ENCODE assay signal across 8 mouse cellular contexts in genomic region chrX:169986519-169987367, GRCm38 (mm10). TPM values are rescaled to one million over a fixed set of nuclear protein-coding genes. Genes with fewer than 3 reads are reported as not detected.
A peak's percentile ranks its signal among the peaks of the same experiment; 100 is the strongest.
DNase-seq lines count a peak whose midpoint lies in the region; ATAC-seq lines count a peak whose summit lies in the region.

No protein-coding gene starts in this region.

- DNase-seq in adrenal gland, adult (ENCODE audit: inconsistent age in 2 of 2, low spot score in 1 of 2), result peak; percentile 92 to 97
- DNase-seq in embryo, embryonic 10.5 days (ENCODE audit: low spot score), result peak; percentile 72
- DNase-seq in gastrocnemius, postnatal 10 days, result peak; percentile 78
- DNase-seq in induced T-regulatory cell, adult 2 months (ENCODE audit: low read depth), result peak; percentile 94
- DNase-seq in left cerebral cortex, adult 8-10 months (ENCODE audit: low spot score in 2 of 2), result peak; percentile 91 to 95
- DNase-seq in right cerebral cortex, adult 18-20 months, result peak; percentile 92
- peak; percentile 85 for DNase-seq in urinary bladder, postnatal 10 days (ENCODE audit: low spot score)

- ATAC-seq in megakaryocyte, adult 5-6 weeks (ENCODE audit: poor library complexity, severe bottlenecking), result peak; percentile 65

RNA-seq across cellular contexts. Expression of gene Gm21887, which starts 22.7 kb away (rescaled TPM):
- total RNA-seq in gastrocnemius, postnatal 10 days (2021), result 10 to 100 TPM; 47.0 to 72.9 TPM
- total RNA-seq in left cerebral cortex, adult 8-10 months (2022), result 100 to 1,000 TPM in 2 of 4 experiments, 10 to 100 TPM in 2; 64.2 to 131 (median 96.7) TPM
- total RNA-seq in megakaryocyte, adult 5-6 weeks (2015), result 28.5 and 29.2 TPM in 2 replicates
- 38.0 and 59.3 TPM in 2 replicates for total RNA-seq in megakaryocyte, adult 5-6 weeks (2017)

Comparison
In these comparisons a context has a peak if more than half of its experiments do, and no peak if none do; other contexts are left out.
1. Peak in every context shown above with its lines: DNase-seq and ATAC-seq.